Mouse (Mus musculus) heart, embryonic 10.5 days (tissue): ENCODE results near the gene Rapgef4. TPM values are rescaled to one million over a fixed set of nuclear protein-coding genes. Genes with fewer than 3 reads are reported as not detected.
"Not testable (repeated sequence)": the region's sequence is repeated elsewhere in the genome, so short reads cannot be mapped to it uniquely, and the experiment has no call there.

Experiments
- DNase-seq: peaks from one replicate; pipeline ENCODE4 v3.0.0-alpha.2; 2017; ENCODE audit warnings: low spot score
- H3K27ac ChIP-seq: fragments of 300-500 bp; sonication (generic); 2 replicates; pipeline ENCODE4 v1.5.1; 2016; ENCODE audit warnings: mild to moderate bottlenecking
- H3K27me3 ChIP-seq: fragments of 300-500 bp; sonication (generic); 2 replicates; pipeline ENCODE4 v1.6.1; 2016; ENCODE audit warnings: mild to moderate bottlenecking; ENCODE audit not compliant: poor library complexity, insufficient read depth, severe bottlenecking
- H3K36me3 ChIP-seq: fragments of 300-500 bp; sonication (generic); 2 replicates; pipeline ENCODE4 v1.6.1; 2016; ENCODE audit warnings: mild to moderate bottlenecking, moderate library complexity
- H3K4me1 ChIP-seq: fragments of 300-500 bp; sonication (generic); 2 replicates; pipeline ENCODE4 v1.6.1; 2016; ENCODE audit warnings: mild to moderate bottlenecking
- H3K4me3 ChIP-seq: fragments of 300-500 bp; sonication (generic); 2 replicates; pipeline ENCODE4 v1.5.1; 2016; ENCODE audit warnings: mild to moderate bottlenecking, moderate library complexity
- H3K9me3 ChIP-seq: fragments of 300-500 bp; sonication (generic); 2 replicates; pipeline ENCODE4 v1.6.1; 2016; ENCODE audit warnings: mild to moderate bottlenecking, moderate library complexity
- WGBS: fragments of 180-500 bp; shearing (Covaris S2); methylation state at CpG from one replicate; pipeline ENCODE4 v1.1.7; 2016; 5-methylcytosine and 5-hydroxymethylcytosine counted together
- polyA plus RNA-seq: library from polyadenylated mRNA; unstranded; fragments of >200 nt; fragmentation: Nextera tagmentation; extraction: Ambion mirVana; gene quantifications from 2 replicates; pipeline ENCODE4 v1.2.1, GENCODE M21; 2016

Rapgef4 gene
- polyA plus RNA-seq, 1 experiment from 2014 or later: 3.1 TPM

DNA sequence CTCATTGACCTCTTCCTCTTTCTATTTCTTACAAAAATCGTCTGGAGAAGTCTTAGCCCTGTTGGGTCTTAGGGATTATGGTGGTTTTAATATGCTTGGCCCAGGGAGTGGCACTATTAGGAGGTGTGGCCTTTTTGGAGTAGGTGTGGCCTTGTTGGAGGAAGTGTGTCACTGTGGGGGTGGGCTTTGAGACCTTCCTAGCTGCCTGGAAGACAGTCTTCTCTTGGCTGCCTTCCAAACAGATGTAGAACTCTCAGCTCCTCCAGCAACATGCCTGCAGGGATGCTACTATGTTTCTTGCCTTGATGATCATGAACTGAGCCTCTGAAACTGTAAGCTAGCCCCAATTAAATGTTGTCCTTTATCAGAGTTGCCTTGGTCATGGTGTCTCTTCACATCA, 92.1 kb downstream of the Rapgef4 start:
- H3K27ac ChIP-seq, DNase-seq, H3K36me3 ChIP-seq, H3K27me3 ChIP-seq, H3K9me3 ChIP-seq, H3K4me1 ChIP-seq, H3K4me3 ChIP-seq: not testable (repeated sequence)
- 61% methylated on average over 1 of the region's 1 CpGs for WGBS

DNA sequence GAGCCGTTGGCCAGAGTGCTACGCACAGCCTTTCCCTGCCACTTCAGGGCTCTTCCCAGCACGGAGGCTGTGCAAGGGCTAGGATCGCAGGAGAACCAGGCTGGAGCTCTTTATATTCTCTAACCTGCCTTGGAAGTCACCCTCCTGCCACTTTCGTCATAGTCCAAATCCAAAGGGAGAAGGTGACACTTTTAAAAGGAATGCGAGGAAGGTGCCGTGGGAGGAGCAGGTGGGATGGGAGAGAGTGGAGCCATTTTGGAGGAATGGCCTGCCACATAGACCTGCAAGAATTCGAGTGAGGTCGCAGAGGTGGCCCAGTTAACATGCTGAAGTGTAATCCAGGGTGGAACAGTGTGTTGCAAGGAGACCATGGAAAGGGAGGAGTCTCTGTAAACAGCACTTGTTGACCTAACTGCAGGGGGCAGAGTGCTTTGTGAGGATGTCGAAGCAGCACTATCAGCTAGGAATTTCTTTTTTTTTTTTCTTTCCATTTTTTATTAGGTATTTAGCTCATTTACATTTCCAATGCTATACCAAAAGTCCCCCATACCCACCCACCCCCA, 94.0 kb downstream of the Rapgef4 start:
- Histone ChIP-seq H3K9me3 (no peaks in the 10 kb centered on the region), H3K27me3 (no peaks in the 10 kb centered on the region), H3K4me3 (no peak overlapping the region), H3K36me3 (no peaks in the 10 kb centered on the region), H3K27ac (no peak overlapping the region), H3K4me1 (peaks cover 4% of the 10 kb centered on the region)
- 68% methylated on average over 10 of the region's 10 CpGs for WGBS
- DNase-seq: no peak

DNA sequence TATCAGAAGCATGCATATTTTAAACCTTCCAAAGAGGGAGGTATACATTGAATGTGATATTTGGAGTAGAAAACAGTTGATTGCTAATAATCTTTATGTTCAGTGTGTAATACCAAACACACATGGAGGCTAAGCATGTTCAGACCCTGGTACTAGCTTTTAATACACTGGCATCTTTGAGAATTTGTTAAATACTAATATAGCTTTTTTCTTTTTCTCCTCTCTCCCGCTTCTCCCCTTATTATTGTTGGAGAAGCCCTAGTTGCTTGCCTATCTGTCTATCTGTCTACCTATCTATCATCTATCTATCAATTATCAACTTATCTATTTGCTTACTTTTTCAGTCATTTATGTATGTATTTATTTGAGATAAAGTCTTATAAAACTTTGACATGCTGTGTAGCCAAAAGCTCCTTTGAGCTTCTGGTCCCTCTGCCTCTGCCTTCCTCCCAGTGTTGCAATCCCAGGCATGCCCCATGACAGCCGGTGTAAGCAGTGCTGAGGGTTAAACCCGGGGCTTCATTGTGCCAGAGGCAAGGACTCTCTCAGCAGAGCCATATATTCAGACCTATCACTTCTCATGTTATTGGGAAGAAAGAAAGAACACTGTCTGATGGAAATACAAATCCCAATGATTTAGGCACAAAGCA, 96.6 kb downstream of the Rapgef4 start:
- WGBS: 75% methylated on average over 3 of the region's 3 CpGs
- H3K9me3 ChIP-seq: no peaks in the 10 kb centered on the region
- H3K36me3 ChIP-seq: no peaks in the 10 kb centered on the region
- no peak for DNase-seq
- no peak overlapping the region for H3K4me3 ChIP-seq
- peaks cover 6% of the 10 kb centered on the region for H3K4me1 ChIP-seq
- no peaks in the 10 kb centered on the region for H3K27me3 ChIP-seq
- no peak overlapping the region for H3K27ac ChIP-seq

DNA sequence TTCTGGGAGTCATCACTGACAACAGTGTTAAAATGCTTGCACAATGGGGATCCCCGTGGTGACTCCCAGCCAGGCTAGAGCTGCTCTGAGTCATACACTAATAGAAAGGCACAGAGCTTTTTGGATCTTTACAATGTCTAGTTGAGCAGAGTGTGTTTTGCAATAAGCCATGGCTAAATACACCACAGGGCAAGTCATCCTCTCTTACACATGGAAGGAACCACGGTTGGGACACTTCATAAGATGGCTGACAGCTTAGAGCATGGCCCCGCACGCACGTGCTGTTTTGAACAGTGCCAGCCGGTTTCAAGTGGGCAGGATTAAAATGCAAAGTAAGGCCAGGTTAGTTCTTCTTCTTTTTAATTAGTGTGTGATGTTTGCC, 97.1 kb downstream of the Rapgef4 start:
- Histone ChIP-seq H3K27me3 (no peaks in the 10 kb centered on the region), H3K36me3 (no peaks in the 10 kb centered on the region), H3K9me3 (no peaks in the 10 kb centered on the region), H3K27ac (no peak overlapping the region), H3K4me1 (peaks cover 6% of the 10 kb centered on the region), H3K4me3 (no peak overlapping the region)
- WGBS: 83% methylated on average over 6 of the region's 6 CpGs
- no peak for DNase-seq

DNA sequence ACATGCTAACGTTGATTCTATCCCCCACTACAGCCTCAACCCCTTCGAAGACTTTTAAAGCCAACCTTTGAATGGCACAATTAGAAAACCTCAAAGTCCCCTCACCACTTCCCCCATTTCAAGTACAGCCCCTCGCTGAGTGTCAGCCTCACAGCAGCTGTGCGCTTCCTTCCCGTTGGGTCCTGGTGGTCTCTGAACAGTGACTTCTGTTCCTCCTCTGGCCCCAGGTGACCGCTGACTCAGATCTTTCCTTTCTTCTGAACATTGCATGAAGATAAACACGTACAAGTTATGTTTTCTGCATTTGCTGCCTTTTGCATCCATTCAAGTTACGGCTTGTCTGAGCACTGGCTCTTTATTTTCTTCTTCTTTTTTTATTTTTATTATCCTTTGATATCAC, 98.1 kb downstream of the Rapgef4 start:
- Histone ChIP-seq H3K4me1 (peaks cover 6% of the 10 kb centered on the region), H3K27me3 (no peaks in the 10 kb centered on the region), H3K9me3 (no peaks in the 10 kb centered on the region), H3K27ac (no peak overlapping the region), H3K36me3 (no peaks in the 10 kb centered on the region), H3K4me3 (no peak overlapping the region)
- DNase-seq: no peak
- WGBS: 78% methylated on average over 8 of the region's 8 CpGs

DNA sequence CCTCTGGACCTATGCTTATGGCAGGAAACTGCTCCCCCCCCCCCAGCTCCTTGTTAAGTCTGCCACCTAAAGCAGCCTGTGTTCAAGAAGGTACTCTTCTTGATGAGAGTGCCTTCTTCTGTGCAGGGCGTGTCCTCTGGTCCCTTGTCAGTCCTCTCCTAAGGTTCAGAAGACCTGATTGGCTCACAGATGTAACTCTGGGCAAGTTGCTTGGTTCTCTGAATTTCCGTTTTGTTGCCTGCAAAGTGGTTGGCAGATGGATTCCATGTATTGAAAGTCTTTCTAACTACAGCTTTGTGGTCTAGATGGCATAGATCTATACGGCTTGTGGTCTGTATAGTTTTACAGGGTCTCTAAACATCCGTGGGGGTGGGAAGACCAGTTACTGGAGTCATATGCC, 101.8 kb downstream of the Rapgef4 start:
- Histone ChIP-seq H3K36me3 (no peaks in the 10 kb centered on the region), H3K4me3 (no peak overlapping the region), H3K27me3 (no peaks in the 10 kb centered on the region), H3K27ac (no peak overlapping the region), H3K9me3 (no peaks in the 10 kb centered on the region), H3K4me1 (peaks cover 13% of the 10 kb centered on the region)
- 86% methylated on average over 4 of the region's 4 CpGs for WGBS
- DNase-seq: no peak

DNA sequence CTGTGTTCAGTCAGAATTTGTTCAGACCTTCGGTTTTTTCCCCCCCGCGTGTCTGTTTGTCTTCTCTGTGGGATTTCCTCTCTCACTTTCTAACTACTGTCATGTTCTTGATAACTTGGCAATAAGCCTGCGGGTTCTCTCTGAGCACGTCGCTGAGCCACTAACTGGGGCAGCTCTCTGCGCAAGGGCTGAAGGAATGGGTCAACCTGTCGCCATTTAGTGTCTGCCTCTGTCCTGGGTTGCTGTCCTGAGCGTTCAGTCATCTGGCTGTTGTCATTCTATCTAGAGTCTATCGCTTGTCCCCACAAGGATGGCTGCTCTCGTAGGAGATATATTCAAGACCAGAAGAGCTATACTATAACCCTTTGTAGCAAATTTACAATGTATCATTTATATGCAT, 107.8 kb downstream of the Rapgef4 start:
- H3K36me3 ChIP-seq: no peaks in the 10 kb centered on the region
- 71% methylated on average over 11 of the region's 11 CpGs for WGBS
- H3K27me3 ChIP-seq: no peaks in the 10 kb centered on the region
- no peaks in the 10 kb centered on the region for H3K9me3 ChIP-seq
- peaks cover 12% of the 10 kb centered on the region for H3K4me1 ChIP-seq
- DNase-seq: no peak
- no peak overlapping the region for H3K27ac ChIP-seq
- no peak overlapping the region for H3K4me3 ChIP-seq

DNA sequence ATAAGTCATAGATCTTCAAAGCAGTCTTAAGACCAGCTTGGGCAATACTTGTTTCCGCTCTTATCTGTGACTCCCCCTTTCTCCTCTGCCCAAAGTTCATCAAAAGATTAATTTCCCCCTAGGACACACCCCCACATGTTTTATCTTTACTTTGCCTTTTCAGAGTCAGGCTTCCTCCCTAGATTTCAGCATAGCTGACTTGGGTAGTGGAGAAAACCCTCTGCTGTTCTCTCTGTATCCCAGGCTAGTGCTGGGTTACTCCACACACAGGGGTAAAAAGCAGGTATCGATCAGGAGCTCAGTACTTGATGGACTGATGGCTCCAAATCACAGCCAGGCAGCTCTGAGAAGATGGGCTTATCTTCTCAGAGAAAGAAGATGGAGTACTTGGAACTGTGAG, 109.0 kb downstream of the Rapgef4 start:
- Histone ChIP-seq H3K27ac (no peak overlapping the region), H3K36me3 (no peaks in the 10 kb centered on the region), H3K4me1 (peaks cover 12% of the 10 kb centered on the region), H3K27me3 (no peaks in the 10 kb centered on the region), H3K4me3 (no peak overlapping the region), H3K9me3 (no peaks in the 10 kb centered on the region)
- WGBS: 62% methylated on average over 2 of the region's 2 CpGs
- DNase-seq: no peak

DNA sequence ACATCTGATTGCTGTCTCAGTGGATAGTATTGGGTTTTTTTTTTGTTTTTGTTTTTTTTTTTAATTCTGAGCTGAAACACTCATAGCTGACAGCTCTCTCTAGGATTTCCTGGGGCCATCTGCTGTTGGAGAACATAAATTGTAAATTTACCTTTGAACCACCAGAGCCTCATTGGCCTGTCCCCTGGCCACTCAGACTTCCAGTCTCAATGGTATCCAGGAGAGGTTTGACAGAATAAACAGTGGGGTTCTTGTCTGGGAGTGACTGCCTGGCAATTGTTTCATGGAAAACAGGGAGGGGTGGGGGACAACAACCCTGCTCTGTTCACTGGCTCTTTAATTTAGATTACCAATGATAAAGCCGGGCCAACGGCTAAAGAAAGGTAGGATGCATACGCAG, 111.0 kb downstream of the Rapgef4 start:
- H3K36me3 ChIP-seq: no peaks in the 10 kb centered on the region
- H3K27ac ChIP-seq: no peak overlapping the region
- H3K9me3 ChIP-seq: no peaks in the 10 kb centered on the region
- no peak overlapping the region for H3K4me3 ChIP-seq
- no peak for DNase-seq
- no peaks in the 10 kb centered on the region for H3K27me3 ChIP-seq
- WGBS: 56% methylated on average over 3 of the region's 3 CpGs
- peaks cover 12% of the 10 kb centered on the region for H3K4me1 ChIP-seq

DNA sequence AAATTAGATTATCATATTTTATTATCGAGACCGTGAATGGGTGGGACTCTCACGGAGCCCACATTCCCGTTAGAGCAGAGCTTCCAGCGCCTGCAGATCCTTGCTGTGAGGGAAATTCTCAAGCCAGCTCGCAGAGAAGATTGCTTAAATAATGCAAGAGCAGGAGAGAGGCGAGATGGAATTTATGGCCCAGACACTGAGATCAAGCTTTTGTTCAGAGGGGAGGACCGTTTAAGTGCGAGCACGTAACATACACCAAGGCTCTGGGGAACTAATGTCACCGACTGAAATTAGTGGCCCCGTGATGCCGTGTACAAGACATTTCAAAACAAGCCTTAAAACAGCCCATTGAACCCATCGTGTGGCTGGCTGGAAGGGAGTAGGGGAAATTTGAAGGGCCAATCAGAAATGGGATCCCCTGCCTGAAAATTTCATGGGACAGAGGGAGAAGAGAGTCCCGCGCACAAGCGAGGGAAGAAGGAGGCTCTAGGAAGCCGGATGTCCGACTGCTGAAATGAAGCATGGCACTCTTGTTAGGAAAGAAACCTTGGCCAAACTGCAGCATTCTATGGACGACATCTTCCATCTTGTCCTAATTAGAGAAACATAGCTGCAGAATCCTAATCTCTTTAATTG, 112.5 kb downstream of the Rapgef4 start:
- H3K27me3 ChIP-seq: no peaks in the 10 kb centered on the region
- H3K4me3 ChIP-seq: no peak overlapping the region
- 85% methylated on average over 20 of the region's 20 CpGs for WGBS
- H3K27ac ChIP-seq: no peak overlapping the region
- H3K36me3 ChIP-seq: no peaks in the 10 kb centered on the region
- no peak for DNase-seq
- H3K9me3 ChIP-seq: no peaks in the 10 kb centered on the region
- 0 out of 2 replicates have a peak, but pooled peaks cover 3% of the 10 kb centered on the region for H3K4me1 ChIP-seq

DNA sequence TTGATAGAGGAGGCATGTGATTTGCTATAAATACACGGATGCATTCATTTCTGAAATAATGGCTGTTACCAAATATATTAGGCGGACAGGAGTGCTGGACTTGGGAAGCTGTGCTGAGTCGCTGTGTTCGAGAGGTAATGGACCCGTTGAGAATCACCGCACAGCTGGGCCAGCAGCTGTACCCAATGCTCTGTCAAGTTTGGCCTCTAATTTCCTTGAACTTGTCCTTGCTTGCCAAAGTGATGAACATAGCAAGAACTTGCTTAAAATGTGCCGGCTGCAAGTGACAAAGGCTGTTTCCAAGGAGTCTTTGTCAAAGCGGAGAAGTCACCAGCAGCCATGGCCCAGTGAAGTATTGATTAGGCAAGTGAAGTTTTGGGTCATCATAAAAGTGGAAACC, 113.0 kb downstream of the Rapgef4 start:
- H3K4me3 ChIP-seq: no peak overlapping the region
- H3K9me3 ChIP-seq: no peaks in the 10 kb centered on the region
- H3K27ac ChIP-seq: no peak overlapping the region
- H3K27me3 ChIP-seq: no peaks in the 10 kb centered on the region
- no peak for DNase-seq
- 89% methylated on average over 8 of the region's 8 CpGs for WGBS
- no peaks in the 10 kb centered on the region for H3K36me3 ChIP-seq
- 0 out of 2 replicates have a peak, but pooled peaks cover 3% of the 10 kb centered on the region for H3K4me1 ChIP-seq

DNA sequence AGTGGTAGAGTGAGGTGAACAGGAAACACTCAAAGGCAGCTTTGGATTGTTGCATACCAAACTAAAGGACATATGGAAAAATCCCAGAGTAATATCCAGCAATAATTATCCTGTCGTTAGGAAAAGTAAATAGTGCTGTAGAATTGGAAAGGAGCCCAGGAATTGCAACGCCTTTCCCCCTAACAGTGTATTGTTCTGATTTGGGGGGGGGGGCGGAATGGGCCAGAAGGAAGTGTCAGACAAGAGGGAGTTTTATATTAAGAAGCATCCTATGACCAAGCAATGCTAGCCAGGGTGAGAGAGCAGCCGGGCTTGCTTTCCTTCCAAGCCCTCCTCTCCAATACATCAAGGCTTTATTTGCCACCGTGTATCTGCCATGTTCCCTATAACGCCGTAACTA, 113.4 kb downstream of the Rapgef4 start:
- Histone ChIP-seq H3K4me1 (0 out of 2 replicates have a peak, but pooled peaks cover 3% of the 10 kb centered on the region), H3K4me3 (no peak overlapping the region), H3K27ac (no peak overlapping the region), H3K36me3 (no peaks in the 10 kb centered on the region), H3K9me3 (no peaks in the 10 kb centered on the region), H3K27me3 (no peaks in the 10 kb centered on the region)
- WGBS: 86% methylated on average over 7 of the region's 7 CpGs
- no peak for DNase-seq

DNA sequence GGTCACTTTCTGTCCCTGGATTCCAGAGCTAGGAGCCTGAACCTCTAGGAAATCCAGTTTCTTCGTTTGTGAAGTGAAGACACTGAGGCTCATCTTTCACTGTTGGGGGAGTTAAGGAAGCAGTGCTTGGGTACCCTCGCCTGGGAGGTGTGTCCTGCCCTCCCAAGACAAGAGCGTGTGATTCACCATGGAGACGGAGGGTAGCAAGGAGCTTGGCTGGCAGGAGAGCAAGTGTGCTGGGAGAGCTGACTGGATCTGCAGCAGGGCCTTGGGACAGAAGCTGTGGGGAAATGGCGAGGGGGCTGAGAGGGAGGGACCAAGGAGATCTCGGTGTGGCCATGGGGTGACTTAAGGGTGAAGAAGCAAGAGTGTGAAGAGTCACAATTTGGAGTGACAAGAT, 114.0 kb downstream of the Rapgef4 start:
- 0 out of 2 replicates have a peak, but pooled peaks cover 3% of the 10 kb centered on the region for H3K4me1 ChIP-seq
- no peaks in the 10 kb centered on the region for H3K9me3 ChIP-seq
- H3K27ac ChIP-seq: no peak overlapping the region
- WGBS: 41% methylated on average over 6 of the region's 6 CpGs
- no peaks in the 10 kb centered on the region for H3K27me3 ChIP-seq
- no peaks in the 10 kb centered on the region for H3K36me3 ChIP-seq
- DNase-seq: no peak
- no peak overlapping the region for H3K4me3 ChIP-seq
